Mouse (Mus musculus) embryonic facial prominence, embryonic 10.5 days (tissue): ENCODE data around the gene Kif1b. TPM values are rescaled to one million over a fixed set of nuclear protein-coding genes. Genes with fewer than 3 reads are reported as not detected.

Source experiments
- DNase-seq: peaks from one replicate; pipeline ENCODE4 v3.0.0-alpha.2; 2017; ENCODE audit warnings: low spot score
- H3K27ac ChIP-seq: fragments of 300-500 bp; sonication (generic); replicated peaks from 2 replicates; pipeline ENCODE4 v1.5.1; 2016; ENCODE audit warnings: mild to moderate bottlenecking
- H3K27me3 ChIP-seq: fragments of 300-500 bp; sonication (generic); replicated peaks from 2 replicates; pipeline ENCODE4 v1.6.1; 2016; ENCODE audit warnings: low read depth, mild to moderate bottlenecking; ENCODE audit not compliant: poor library complexity, severe bottlenecking
- H3K36me3 ChIP-seq: fragments of 300-500 bp; sonication (generic); replicated peaks from 2 replicates; pipeline ENCODE4 v1.6.1; 2016; ENCODE audit warnings: mild to moderate bottlenecking, moderate library complexity
- H3K4me1 ChIP-seq: fragments of 300-500 bp; sonication (generic); 2 replicates; pipeline ENCODE4 v1.6.1; 2016
- H3K4me3 ChIP-seq: fragments of 300-500 bp; sonication (generic); 2 replicates; pipeline ENCODE4 v1.5.1; 2016; ENCODE audit warnings: mild to moderate bottlenecking, moderate library complexity
- H3K9me3 ChIP-seq: fragments of 300-500 bp; sonication (generic); 2 replicates; pipeline ENCODE4 v1.6.1; 2016; ENCODE audit warnings: mild to moderate bottlenecking
- WGBS: fragments of 180-500 bp; shearing (Covaris S2); methylation state at CpG from one replicate; pipeline ENCODE4 v1.1.7; 2016; 5-methylcytosine and 5-hydroxymethylcytosine counted together
- polyA plus RNA-seq: library from polyadenylated mRNA; unstranded; fragments of >200 nt; fragmentation: Nextera tagmentation; extraction: Ambion mirVana; gene quantifications from 2 replicates; pipeline ENCODE4 v1.2.1, GENCODE M21; 2016

Kif1b gene
- polyA plus RNA-seq, result 49.4 and 51.3 TPM in 2 replicates

- H3K27ac ChIP-seq, result peak within 1 kb of the TSS; percentile 94
- under 1% methylated on average over 79 of the region's 79 CpGs for WGBS
- peak; percentile 99 for DNase-seq
- no peaks in the 10 kb centered on the region for H3K36me3 ChIP-seq
- H3K27me3 ChIP-seq, result no peaks in the 10 kb centered on the region
- H3K9me3 ChIP-seq, result no peaks in the 10 kb centered on the region
- H3K4me1 ChIP-seq, result peaks cover 30% of the 10 kb centered on the region
- peak within 1 kb of the TSS; percentile 99 for H3K4me3 ChIP-seq
These were observed at the start of gene Kif1b for GRCm38 (mm10) chr4:149307596-149308490. Gene Kif1b (minus strand): TSS chr4:149307693.

- no peaks in the 10 kb centered on the region for H3K27me3 ChIP-seq
- peaks cover 13% of the 10 kb centered on the region for H3K4me1 ChIP-seq
- H3K9me3 ChIP-seq, result no peaks in the 10 kb centered on the region
- no peak overlapping the region for H3K4me3 ChIP-seq
- WGBS, result 97% methylated on average over 8 of the region's 8 CpGs
- H3K27ac ChIP-seq, result no peak overlapping the region
- peaks cover 100% of the 10 kb centered on the region for H3K36me3 ChIP-seq
- no peak for DNase-seq
These were observed 47.2 kb upstream of the Kif1b start for GRCm38 (mm10) chr4:149354671-149355070.

DNA sequence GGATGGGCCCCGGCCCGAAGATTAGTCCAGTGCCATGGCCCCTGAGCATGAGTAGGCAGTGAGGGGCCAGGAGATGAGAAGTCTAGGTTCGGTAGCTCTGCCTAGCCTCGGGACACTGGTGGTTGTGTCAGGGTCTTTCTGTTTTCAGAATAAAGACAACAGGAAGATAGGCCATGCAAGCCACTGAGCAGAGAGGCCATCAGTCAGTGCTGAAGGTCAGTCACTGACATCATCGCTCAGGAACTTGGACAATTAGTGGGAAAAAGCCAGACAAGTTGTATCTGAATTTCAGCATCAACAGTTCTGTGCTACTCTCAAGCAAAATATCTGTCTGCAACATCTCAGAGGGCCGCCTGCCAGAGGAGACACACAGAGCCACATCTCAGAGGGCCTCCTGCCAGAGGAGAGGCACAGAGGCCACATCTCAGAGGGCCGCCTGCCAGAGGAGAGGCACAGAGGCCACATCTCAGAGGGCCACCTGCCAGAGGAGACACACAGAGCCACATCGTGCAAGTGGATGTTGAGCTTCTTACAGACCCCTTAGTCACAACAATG is 44.2 kb upstream of the Kif1b start:
- DNase-seq, result no peak
- 83% methylated on average over 8 of the region's 8 CpGs for WGBS
- peaks cover 15% of the 10 kb centered on the region for H3K4me1 ChIP-seq
- H3K4me3 ChIP-seq, result no peak overlapping the region
- peaks cover 99% of the 10 kb centered on the region for H3K36me3 ChIP-seq
- no peaks in the 10 kb centered on the region for H3K9me3 ChIP-seq
- no peaks in the 10 kb centered on the region for H3K27me3 ChIP-seq
- no peak overlapping the region for H3K27ac ChIP-seq

- H3K4me3 ChIP-seq, result no peak overlapping the region
- peaks cover 15% of the 10 kb centered on the region for H3K4me1 ChIP-seq
- H3K27me3 ChIP-seq, result no peaks in the 10 kb centered on the region
- H3K27ac ChIP-seq, result no peak overlapping the region
- WGBS, result 83% methylated on average over 5 of the region's 5 CpGs
- no peak for DNase-seq
- H3K9me3 ChIP-seq, result no peaks in the 10 kb centered on the region
- peaks cover 99% of the 10 kb centered on the region for H3K36me3 ChIP-seq
These were observed 41.5 kb upstream of the Kif1b start for GRCm38 (mm10) chr4:149348963-149349362.

DNA sequence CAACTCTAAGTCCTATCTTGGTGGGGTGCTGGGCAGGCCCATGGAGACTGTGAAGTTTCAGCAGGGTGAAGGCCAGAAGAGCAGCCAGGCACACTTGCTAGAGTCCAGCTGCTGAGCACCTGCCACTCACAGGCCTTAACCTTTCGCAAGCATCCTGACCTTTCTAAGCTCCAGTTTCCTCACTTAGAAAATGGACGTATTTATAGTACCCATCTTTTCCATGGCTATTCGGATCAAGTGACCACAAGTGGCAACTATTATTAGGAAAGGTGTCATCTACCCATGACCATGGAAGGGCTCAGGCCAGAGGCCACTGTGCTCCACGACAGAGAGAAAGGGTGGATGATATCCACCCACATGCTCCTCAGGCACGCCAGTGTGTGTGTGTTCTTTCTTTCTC is 38.4 kb upstream of the Kif1b start:
- Histone ChIP-seq H3K4me1 (peaks cover 20% of the 10 kb centered on the region), H3K27me3 (no peaks in the 10 kb centered on the region), H3K27ac (no peak overlapping the region), H3K9me3 (no peaks in the 10 kb centered on the region), H3K36me3 (peaks cover 99% of the 10 kb centered on the region), H3K4me3 (no peak overlapping the region)
- 67% methylated on average over 5 of the region's 5 CpGs for whole genome bisulfite sequencing
- no peak for DNase-seq

GRCm38 (mm10) chr4:149344311-149344710 is 36.8 kb upstream of the Kif1b start:
- Histone ChIP-seq H3K4me1 (peaks cover 21% of the 10 kb centered on the region), H3K27ac (no peak overlapping the region), H3K36me3 (peaks cover 99% of the 10 kb centered on the region), H3K27me3 (no peaks in the 10 kb centered on the region), H3K9me3 (no peaks in the 10 kb centered on the region), H3K4me3 (no peak overlapping the region)
- WGBS, result 87% methylated on average over 8 of the region's 8 CpGs
- DNase-seq, result no peak

DNA sequence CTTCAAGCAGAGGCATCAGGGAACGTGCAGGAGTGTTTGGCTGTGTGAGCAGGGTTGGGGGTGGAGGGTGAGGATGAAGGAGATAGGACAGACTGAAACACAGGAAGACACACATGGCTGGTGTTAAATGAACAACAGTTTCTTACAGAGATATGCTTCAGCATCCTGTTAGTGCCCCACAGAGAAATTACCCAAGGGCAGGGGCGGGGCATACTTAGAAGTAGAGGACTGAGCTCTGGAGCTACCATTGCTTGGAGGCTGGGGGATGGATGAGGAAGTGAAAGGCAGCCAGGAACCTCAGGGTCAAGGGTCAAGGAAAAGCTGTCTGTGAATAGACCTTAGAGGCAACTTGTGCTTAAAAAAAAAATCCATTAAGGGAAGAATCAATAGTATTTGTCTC is 33.2 kb upstream of the Kif1b start:
- DNase-seq, result no peak
- Histone ChIP-seq H3K27ac (peak overlapping the region; percentile 24; the same call in 1 of the 2 replicates), H3K9me3 (no peaks in the 10 kb centered on the region), H3K4me1 (peaks cover 21% of the 10 kb centered on the region), H3K4me3 (no peak overlapping the region), H3K36me3 (peaks cover 99% of the 10 kb centered on the region), H3K27me3 (no peaks in the 10 kb centered on the region)
- WGBS, result 44% methylated on average over 2 of the region's 2 CpGs

- Histone ChIP-seq H3K27ac (peak overlapping the region; percentile 15; the same call in 1 of the 2 replicates), H3K36me3 (peaks cover 99% of the 10 kb centered on the region), H3K9me3 (no peaks in the 10 kb centered on the region), H3K4me1 (peaks cover 21% of the 10 kb centered on the region), H3K27me3 (no peaks in the 10 kb centered on the region), H3K4me3 (no peak overlapping the region)
- no peak for DNase-seq
- WGBS, result 58% methylated on average over 5 of the region's 5 CpGs
These were observed 32.1 kb upstream of the Kif1b start for GRCm38 (mm10) chr4:149339426-149340214.

DNA sequence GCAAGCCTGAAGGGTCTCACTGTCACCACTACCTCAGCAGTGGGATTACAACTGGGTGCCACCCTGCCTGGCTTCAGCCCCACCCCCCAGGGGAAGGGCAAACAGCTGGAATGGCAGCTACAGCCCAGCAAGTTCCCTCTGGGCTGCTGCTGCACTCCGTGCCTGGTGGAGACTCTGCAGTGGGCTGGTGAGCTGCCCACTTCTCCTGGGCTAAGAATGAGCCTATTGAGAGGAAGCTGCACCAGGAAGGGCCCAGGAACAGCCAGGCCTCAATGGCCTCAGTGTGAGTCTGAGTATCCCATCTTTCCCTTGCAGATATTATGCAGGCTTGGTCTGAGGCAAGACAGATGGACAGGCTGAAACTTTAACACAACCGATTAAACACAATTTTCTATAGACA is 30.6 kb upstream of the Kif1b start:
- 62% methylated on average over 2 of the region's 2 CpGs for WGBS
- DNase-seq, result no peak
- peaks cover 21% of the 10 kb centered on the region for H3K4me1 ChIP-seq
- no peaks in the 10 kb centered on the region for H3K9me3 ChIP-seq
- H3K36me3 ChIP-seq, result peaks cover 99% of the 10 kb centered on the region
- H3K27me3 ChIP-seq, result no peaks in the 10 kb centered on the region
- no peak overlapping the region for H3K4me3 ChIP-seq
- H3K27ac ChIP-seq, result no peak overlapping the region

- H3K27ac ChIP-seq, result no peak overlapping the region
- H3K4me3 ChIP-seq, result no peak overlapping the region
- WGBS, result 91% methylated on average over 9 of the region's 9 CpGs
- H3K27me3 ChIP-seq, result no peaks in the 10 kb centered on the region
- H3K4me1 ChIP-seq, result peaks cover 21% of the 10 kb centered on the region
- DNase-seq, result no peak
- no peaks in the 10 kb centered on the region for H3K9me3 ChIP-seq
- H3K36me3 ChIP-seq, result peaks cover 99% of the 10 kb centered on the region
These were observed 29.9 kb upstream of the Kif1b start for GRCm38 (mm10) chr4:149337353-149337752.

GRCm38 (mm10) chr4:149336302-149336701 is 28.8 kb upstream of the Kif1b start:
- Histone ChIP-seq H3K27ac (no peak overlapping the region), H3K27me3 (no peaks in the 10 kb centered on the region), H3K36me3 (peaks cover 99% of the 10 kb centered on the region), H3K9me3 (no peaks in the 10 kb centered on the region), H3K4me3 (no peak overlapping the region), H3K4me1 (peaks cover 18% of the 10 kb centered on the region)
- WGBS, result 94% methylated on average over 7 of the region's 7 CpGs
- DNase-seq, result no peak

DNA sequence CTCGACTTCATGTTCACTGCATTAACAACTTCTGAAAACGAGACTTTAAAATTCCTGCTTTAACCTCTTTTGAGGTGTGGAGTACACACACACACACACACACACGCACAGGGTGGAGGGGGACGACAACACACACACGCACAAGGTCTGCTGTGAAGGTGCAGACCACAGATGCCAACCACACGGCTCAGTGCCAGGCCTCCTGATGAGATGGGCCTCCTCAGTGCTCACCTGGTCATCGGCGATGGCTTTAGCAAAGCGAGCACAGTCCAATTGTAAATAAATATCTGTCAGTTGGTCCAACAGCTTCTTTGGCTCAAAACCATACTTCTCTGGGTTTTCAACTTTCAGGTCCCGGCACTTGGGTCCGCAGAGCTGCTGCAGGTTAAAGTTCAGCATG is 27.4 kb upstream of the Kif1b start:
- Histone ChIP-seq H3K9me3 (no peaks in the 10 kb centered on the region), H3K27ac (no peak overlapping the region), H3K27me3 (no peaks in the 10 kb centered on the region), H3K36me3 (peaks cover 99% of the 10 kb centered on the region), H3K4me1 (peaks cover 4% of the 10 kb centered on the region), H3K4me3 (no peak overlapping the region)
- no peak for DNase-seq
- WGBS, result 95% methylated on average over 11 of the region's 11 CpGs
